Mouse (Mus musculus): ENCODE measurements around the gene Ctnnd2. TPM values are rescaled to one million over a fixed set of nuclear protein-coding genes. Genes with fewer than 3 reads are reported as not detected.

Ctnnd2 gene
- polyA plus RNA-seq, 1 experiment from 2014 or later = 0.85 TPM

GRCm38 (mm10) chr15:30173370-30173941, 1.1 kb downstream of the Ctnnd2 start:
- no peak overlapping the region for H3K27ac ChIP-seq (ENCODE audit: low read depth, low read length)
- no peak overlapping the region for H3K9ac ChIP-seq (ENCODE audit: low read depth, low read length)
- ATAC-seq (replicated peaks; ENCODE audit: low FRiP score) (no peak; the same call in 1 of the 2 replicates), DNase-seq (ENCODE audit: low spot score) (no peak)
- peak overlapping the region; percentile 80 for H3K4me2 ChIP-seq
- H3K27me3 ChIP-seq (replicated peaks; ENCODE audit: control insufficient read depth, insufficient read depth, low read length) = peaks cover 41% of the 10 kb centered on the region
- 2% methylated on average over 29 of the region's 29 CpGs for whole genome bisulfite sequencing
- peak overlapping the region; percentile 56 for H3K4me3 ChIP-seq (ENCODE audit: low read depth, low read length)
- no peaks in the 10 kb centered on the region for H3K9me3 ChIP-seq (ENCODE audit: control insufficient read depth, low read length)
- no peaks in the 10 kb centered on the region; the same call in 1 of the 2 replicates for H3K4me1 ChIP-seq (replicated peaks; ENCODE audit: control insufficient read depth, insufficient read depth, low read length)
- H3K36me3 ChIP-seq (ENCODE audit: control insufficient read depth, insufficient read depth, low read length) = no peaks in the 10 kb centered on the region

- WGBS = 51% methylated on average over 7 of the region's 7 CpGs
- Histone ChIP-seq H3K4me3 (ENCODE audit: low read depth, low read length) (no peak overlapping the region; the same call in 1 of the 2 replicates), H3K36me3 (ENCODE audit: control insufficient read depth, insufficient read depth, low read length) (no peaks in the 10 kb centered on the region), H3K27ac (ENCODE audit: low read depth, low read length) (no peak overlapping the region), H3K4me1 (replicated peaks; ENCODE audit: control insufficient read depth, insufficient read depth, low read length) (no peaks in the 10 kb centered on the region; the same call in 1 of the 2 replicates), H3K9me3 (ENCODE audit: control insufficient read depth, low read length) (no peaks in the 10 kb centered on the region), H3K4me2 (peak overlapping the region; percentile 80; the same call in 1 of the 2 replicates), H3K9ac (ENCODE audit: low read depth, low read length) (no peak overlapping the region), H3K27me3 (replicated peaks; ENCODE audit: control insufficient read depth, insufficient read depth, low read length) (peaks cover 41% of the 10 kb centered on the region)
- DNase-seq (ENCODE audit: low spot score) (no peak), ATAC-seq (replicated peaks; ENCODE audit: low FRiP score) (no peak)
These were observed 1.9 kb downstream of the Ctnnd2 start for GRCm38 (mm10) chr15:30174321-30174720.

DNA sequence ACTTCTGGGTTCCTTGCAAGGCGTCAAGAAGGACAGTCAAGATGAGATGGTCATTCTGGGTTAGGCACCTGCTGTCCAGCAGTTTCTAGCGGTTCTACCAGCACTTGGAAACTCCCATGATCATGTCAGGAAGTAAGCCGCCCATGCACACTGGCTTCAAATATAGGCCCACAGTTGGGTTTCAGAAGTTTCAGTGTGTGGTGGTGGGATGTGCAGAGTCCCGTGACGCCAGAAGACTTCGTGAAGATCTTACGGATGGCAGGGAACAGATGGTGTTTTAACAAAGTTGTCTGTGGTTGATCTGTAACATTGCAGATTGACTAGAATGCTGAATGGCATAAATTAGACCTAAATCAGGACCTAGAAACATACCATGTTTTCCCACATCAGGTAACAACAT, 11.6 kb downstream of the Ctnnd2 start:
- no peaks in the 10 kb centered on the region for H3K9me3 ChIP-seq (ENCODE audit: control insufficient read depth, low read length)
- 86% methylated on average over 7 of the region's 7 CpGs for WGBS
- H3K4me2 ChIP-seq = no peak overlapping the region
- no peak overlapping the region for H3K27ac ChIP-seq (ENCODE audit: low read depth, low read length)
- ATAC-seq (replicated peaks; ENCODE audit: low FRiP score) (no peak), DNase-seq (ENCODE audit: low spot score) (no peak)
- no peak overlapping the region for H3K9ac ChIP-seq (ENCODE audit: low read depth, low read length)
- no peak overlapping the region for H3K4me3 ChIP-seq (ENCODE audit: low read depth, low read length)
- H3K36me3 ChIP-seq (ENCODE audit: control insufficient read depth, insufficient read depth, low read length) = no peaks in the 10 kb centered on the region
- no peaks in the 10 kb centered on the region for H3K27me3 ChIP-seq (replicated peaks; ENCODE audit: control insufficient read depth, insufficient read depth, low read length)
- no peaks in the 10 kb centered on the region for H3K4me1 ChIP-seq (replicated peaks; ENCODE audit: control insufficient read depth, insufficient read depth, low read length)

DNA sequence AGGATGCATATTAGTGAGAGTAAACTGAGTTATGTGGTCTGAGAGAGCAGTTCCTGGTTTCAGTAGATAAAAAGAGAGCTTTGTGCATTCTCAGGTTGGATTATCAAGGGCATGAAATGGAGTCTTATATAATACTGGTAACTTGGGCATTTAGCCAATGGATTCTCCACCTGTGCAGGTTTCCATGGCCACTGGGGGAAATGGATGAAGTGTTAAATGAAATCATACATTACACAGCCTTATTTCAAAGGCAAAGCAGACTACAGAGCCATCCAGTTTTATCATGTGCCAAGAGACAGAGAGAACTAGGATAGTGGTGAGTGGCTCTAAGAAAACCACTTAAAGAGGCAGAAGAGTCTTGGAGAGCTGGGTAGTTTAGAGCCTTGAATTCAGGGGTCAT, 18.5 kb downstream of the Ctnnd2 start:
- Histone ChIP-seq H3K27ac (ENCODE audit: low read depth, low read length) (no peak overlapping the region), H3K36me3 (ENCODE audit: control insufficient read depth, insufficient read depth, low read length) (no peaks in the 10 kb centered on the region), H3K9me3 (ENCODE audit: control insufficient read depth, low read length) (no peaks in the 10 kb centered on the region), H3K4me2 (no peak overlapping the region), H3K9ac (ENCODE audit: low read depth, low read length) (no peak overlapping the region), H3K27me3 (replicated peaks; ENCODE audit: control insufficient read depth, insufficient read depth, low read length) (no peaks in the 10 kb centered on the region), H3K4me3 (ENCODE audit: low read depth, low read length) (no peak overlapping the region), H3K4me1 (replicated peaks; ENCODE audit: control insufficient read depth, insufficient read depth, low read length) (no peaks in the 10 kb centered on the region)
- ATAC-seq (replicated peaks; ENCODE audit: low FRiP score) (no peak), DNase-seq (ENCODE audit: low spot score) (no peak)

GRCm38 (mm10) chr15:30191931-30192668, 19.7 kb downstream of the Ctnnd2 start:
- 70% methylated on average over 5 of the region's 5 CpGs for WGBS
- Histone ChIP-seq H3K4me3 (ENCODE audit: low read depth, low read length) (no peak overlapping the region), H3K4me2 (no peak overlapping the region), H3K4me1 (replicated peaks; ENCODE audit: control insufficient read depth, insufficient read depth, low read length) (no peaks in the 10 kb centered on the region), H3K36me3 (ENCODE audit: control insufficient read depth, insufficient read depth, low read length) (no peaks in the 10 kb centered on the region), H3K27me3 (replicated peaks; ENCODE audit: control insufficient read depth, insufficient read depth, low read length) (no peaks in the 10 kb centered on the region), H3K9ac (ENCODE audit: low read depth, low read length) (no peak overlapping the region), H3K9me3 (ENCODE audit: control insufficient read depth, low read length) (no peaks in the 10 kb centered on the region), H3K27ac (ENCODE audit: low read depth, low read length) (no peak overlapping the region)
- DNase-seq (ENCODE audit: low spot score) (no peak), ATAC-seq (replicated peaks; ENCODE audit: low FRiP score) (no peak)

DNA sequence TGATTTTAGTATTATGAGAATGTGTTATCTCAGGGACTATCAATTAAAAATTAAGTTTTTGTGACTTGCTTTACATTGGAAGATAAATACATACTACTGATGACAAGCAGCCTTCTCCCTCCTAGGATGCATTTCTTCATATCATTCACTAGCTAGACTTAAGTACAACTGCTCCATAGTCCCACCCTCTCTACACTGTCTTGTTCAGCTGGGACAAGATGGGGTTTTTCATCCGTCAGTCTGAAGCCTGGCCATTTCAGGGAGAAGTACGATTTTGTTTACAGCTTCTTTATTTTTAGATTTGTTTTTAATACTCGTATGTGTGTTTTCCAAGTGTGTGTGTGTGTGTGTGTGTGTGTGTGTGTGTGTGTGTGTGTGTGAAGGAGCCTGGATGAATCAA, 26.0 kb downstream of the Ctnnd2 start:
- no peaks in the 10 kb centered on the region for H3K27me3 ChIP-seq (replicated peaks; ENCODE audit: control insufficient read depth, insufficient read depth, low read length)
- H3K9me3 ChIP-seq (ENCODE audit: control insufficient read depth, low read length) = no peaks in the 10 kb centered on the region
- no peak for DNase-seq (ENCODE audit: low spot score)
- ATAC-seq (replicated peaks; ENCODE audit: low FRiP score) = no peak
- 84% methylated on average over 3 of the region's 3 CpGs for WGBS
- H3K9ac ChIP-seq (ENCODE audit: low read depth, low read length) = no peak overlapping the region
- H3K4me3 ChIP-seq (ENCODE audit: low read depth, low read length) = no peak overlapping the region
- no peak overlapping the region for H3K27ac ChIP-seq (ENCODE audit: low read depth, low read length)
- H3K4me2 ChIP-seq = no peak overlapping the region
- H3K4me1 ChIP-seq (replicated peaks; ENCODE audit: control insufficient read depth, insufficient read depth, low read length) = no peaks in the 10 kb centered on the region
- no peaks in the 10 kb centered on the region for H3K36me3 ChIP-seq (ENCODE audit: control insufficient read depth, insufficient read depth, low read length)

DNA sequence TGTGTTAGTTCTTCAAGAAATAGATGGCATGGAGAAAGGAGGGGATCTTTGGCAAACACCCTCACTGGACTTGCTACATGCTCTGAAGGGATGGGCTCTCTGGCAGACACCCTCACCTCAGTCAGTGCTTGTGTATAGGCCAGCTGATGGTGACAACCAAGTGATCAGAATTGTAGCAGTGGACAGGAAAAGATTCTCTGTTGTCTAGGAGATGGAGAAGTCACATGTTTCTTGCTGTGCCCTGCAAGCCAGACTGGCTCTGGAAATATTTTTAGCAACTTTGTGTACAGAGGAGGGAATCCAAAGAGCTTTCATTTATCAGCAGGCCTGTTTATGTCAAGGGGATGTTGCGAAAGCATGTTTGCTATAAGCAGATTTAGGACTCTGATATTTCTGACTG, 27.4 kb downstream of the Ctnnd2 start:
- no peak overlapping the region for H3K4me2 ChIP-seq
- no peak for ATAC-seq (replicated peaks; ENCODE audit: low FRiP score)

DNA sequence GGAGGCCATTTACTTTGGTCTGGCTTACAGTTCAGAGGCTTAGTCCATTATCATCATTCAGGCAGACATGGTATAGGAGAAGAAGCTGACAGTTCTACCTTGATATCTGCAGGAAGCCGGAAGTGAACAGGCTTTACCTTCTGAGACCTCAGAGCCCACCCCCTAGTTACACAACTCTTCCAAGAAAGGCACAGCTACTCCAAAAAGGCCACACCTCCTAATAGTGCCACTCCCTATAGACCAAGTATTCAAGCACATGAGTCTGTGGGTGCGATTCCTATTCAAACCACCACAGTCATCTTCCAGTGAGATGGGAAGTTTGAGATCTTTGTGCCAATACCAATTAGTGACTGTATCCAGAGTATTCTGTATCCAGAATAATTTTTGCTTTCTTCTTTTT, 28.8 kb downstream of the Ctnnd2 start:
- no peaks in the 10 kb centered on the region for H3K9me3 ChIP-seq (ENCODE audit: control insufficient read depth, low read length)
- H3K9ac ChIP-seq (ENCODE audit: low read depth, low read length) = no peak overlapping the region
- DNase-seq (ENCODE audit: low spot score) = no peak
- no peak overlapping the region for H3K4me2 ChIP-seq
- no peaks in the 10 kb centered on the region for H3K36me3 ChIP-seq (ENCODE audit: control insufficient read depth, insufficient read depth, low read length)
- H3K27ac ChIP-seq (ENCODE audit: low read depth, low read length) = no peak overlapping the region
- 96% methylated on average over 2 of the region's 2 CpGs for WGBS
- H3K27me3 ChIP-seq (replicated peaks; ENCODE audit: control insufficient read depth, insufficient read depth, low read length) = no peaks in the 10 kb centered on the region
- no peaks in the 10 kb centered on the region for H3K4me1 ChIP-seq (replicated peaks; ENCODE audit: control insufficient read depth, insufficient read depth, low read length)
- no peak for ATAC-seq (replicated peaks; ENCODE audit: low FRiP score)
- H3K4me3 ChIP-seq (ENCODE audit: low read depth, low read length) = no peak overlapping the region

More for the DNA sequence above, 27.4 kb downstream of the Ctnnd2 start:
- H3K27ac ChIP-seq (ENCODE audit: low read depth, low read length) = no peak overlapping the region
- H3K36me3 ChIP-seq (ENCODE audit: control insufficient read depth, insufficient read depth, low read length) = no peaks in the 10 kb centered on the region
- no peak for DNase-seq (ENCODE audit: low spot score)
- no peak overlapping the region for H3K9ac ChIP-seq (ENCODE audit: low read depth, low read length)
- H3K27me3 ChIP-seq (replicated peaks; ENCODE audit: control insufficient read depth, insufficient read depth, low read length) = no peaks in the 10 kb centered on the region
- WGBS = 76% methylated on average over 1 of the region's 1 CpGs
- H3K4me3 ChIP-seq (ENCODE audit: low read depth, low read length) = no peak overlapping the region
- H3K4me1 ChIP-seq (replicated peaks; ENCODE audit: control insufficient read depth, insufficient read depth, low read length) = no peaks in the 10 kb centered on the region
- no peaks in the 10 kb centered on the region for H3K9me3 ChIP-seq (ENCODE audit: control insufficient read depth, low read length)

- ATAC-seq (replicated peaks; ENCODE audit: low FRiP score) = no peak
- WGBS = 93% methylated on average over 3 of the region's 3 CpGs
- H3K27me3 ChIP-seq (replicated peaks; ENCODE audit: control insufficient read depth, insufficient read depth, low read length) = no peaks in the 10 kb centered on the region
These were observed 29.2 kb downstream of the Ctnnd2 start for GRCm38 (mm10) chr15:30201617-30202016.

More at GRCm38 (mm10) chr15:30201617-30202016, 29.2 kb downstream of the Ctnnd2 start:
- H3K9ac ChIP-seq (ENCODE audit: low read depth, low read length) = no peak overlapping the region
- H3K27ac ChIP-seq (ENCODE audit: low read depth, low read length) = no peak overlapping the region
- no peaks in the 10 kb centered on the region for H3K4me1 ChIP-seq (replicated peaks; ENCODE audit: control insufficient read depth, insufficient read depth, low read length)
- no peaks in the 10 kb centered on the region for H3K9me3 ChIP-seq (ENCODE audit: control insufficient read depth, low read length)
- no peaks in the 10 kb centered on the region for H3K36me3 ChIP-seq (ENCODE audit: control insufficient read depth, insufficient read depth, low read length)
- DNase-seq (ENCODE audit: low spot score) = no peak
- no peak overlapping the region for H3K4me2 ChIP-seq
- H3K4me3 ChIP-seq (ENCODE audit: low read depth, low read length) = no peak overlapping the region
